Mouse (Mus musculus): ENCODE measurements at regions not wholly inside any gene's neighbourhood (a gene's known extent, or its start where the extent isn't known, plus 50 kb on each side); places are given as distances from the start of the nearest gene placed in this dataset.
"Not testable (repeated sequence)": the region's sequence is repeated elsewhere in the genome, so short reads cannot be mapped to it uniquely, and the experiment has no call there.

DNA sequence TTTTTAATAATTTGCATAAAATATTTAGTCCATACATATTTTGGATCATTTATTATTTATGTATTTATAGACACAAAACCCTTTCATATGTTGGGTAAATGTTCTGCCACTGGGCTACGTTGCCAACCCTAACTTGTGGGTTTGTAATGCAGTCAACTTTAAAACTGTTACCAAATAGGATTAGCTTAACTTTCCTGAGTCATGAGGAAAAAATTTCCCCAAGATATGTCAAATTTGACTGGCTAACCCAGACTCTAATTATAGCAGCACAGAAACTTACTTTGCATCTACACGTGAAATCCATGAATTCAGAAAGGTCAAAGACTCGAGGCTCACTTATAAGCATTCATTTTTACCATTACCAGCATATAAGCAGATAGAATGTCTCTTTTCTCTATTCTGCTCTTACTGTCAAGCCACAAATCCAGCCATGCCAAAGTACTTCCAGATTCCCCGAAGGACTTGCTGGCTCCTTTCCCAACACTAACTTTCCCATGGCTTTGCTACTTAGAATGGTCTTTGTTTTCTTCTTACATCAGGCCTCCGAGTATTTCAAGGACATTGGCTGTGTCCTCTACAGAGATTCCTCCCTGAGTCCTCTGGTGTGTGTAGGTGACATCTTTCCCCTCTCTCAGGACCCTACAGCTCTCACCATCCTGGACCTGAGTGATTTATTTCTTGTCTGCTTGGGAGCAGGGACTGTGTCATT is 328.2 kb upstream of the Ube2e3 start:
- WGBS = 79% methylated on average over 5 of the region's 5 CpGs
- Histone ChIP-seq H3K4me3 (ENCODE audit: control insufficient read depth, insufficient read depth, low read length) (no peak overlapping the region), H3K27me3 (ENCODE audit: control insufficient read depth, insufficient read depth, low read length) (no peaks in the 10 kb centered on the region), H3K4me1 (replicated peaks; ENCODE audit: control insufficient read depth, insufficient read depth, low read length) (no peaks in the 10 kb centered on the region), H3K36me3 (ENCODE audit: control insufficient read depth, insufficient read depth, low read length) (no peaks in the 10 kb centered on the region), H3K27ac (ENCODE audit: control insufficient read depth, insufficient read depth, low read length) (no peak overlapping the region)
- no peak for DNase-seq
- no peak for TF ChIP-seq POLR2A (IDR thresholded peaks at IDR 0.05; ENCODE audit: control insufficient read depth, extremely low read depth, insufficient read depth, low read length, poor library complexity)
- TF ChIP-seq CTCF (IDR thresholded peaks at IDR 0.05; ENCODE audit: borderline replicate concordance, control insufficient read depth, extremely low read depth, insufficient read depth, low read length, poor library complexity) = no peak

DNA sequence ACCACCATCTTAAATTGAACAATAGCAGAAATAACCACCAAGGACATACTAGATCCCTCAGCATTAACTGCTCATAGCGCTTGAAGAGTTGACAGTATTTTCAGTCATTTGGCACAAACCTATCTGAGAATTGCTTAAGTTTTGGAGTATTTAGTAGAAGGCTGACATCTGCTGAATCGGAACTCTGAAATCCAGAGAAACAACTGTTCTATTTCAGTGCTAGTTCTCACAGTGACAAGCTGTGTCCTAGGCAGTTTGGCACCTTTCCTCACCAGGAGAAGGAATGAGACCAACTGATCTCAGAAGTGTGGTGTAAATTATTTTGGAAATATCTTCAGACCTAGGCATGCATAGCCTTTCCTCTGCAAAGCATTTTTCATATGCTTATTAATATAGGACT is 330.4 kb upstream of the Ube2e3 start:
- Histone ChIP-seq H3K4me1 (replicated peaks; ENCODE audit: control insufficient read depth, insufficient read depth, low read length) (no peaks in the 10 kb centered on the region), H3K4me3 (ENCODE audit: control insufficient read depth, insufficient read depth, low read length) (no peak overlapping the region), H3K27me3 (ENCODE audit: control insufficient read depth, insufficient read depth, low read length) (no peaks in the 10 kb centered on the region), H3K36me3 (ENCODE audit: control insufficient read depth, insufficient read depth, low read length) (no peaks in the 10 kb centered on the region), H3K27ac (ENCODE audit: control insufficient read depth, insufficient read depth, low read length) (no peak overlapping the region)
- DNase-seq = no peak
- TF ChIP-seq CTCF (IDR thresholded peaks at IDR 0.05; ENCODE audit: borderline replicate concordance, control insufficient read depth, extremely low read depth, insufficient read depth, low read length, poor library complexity) (no peak), POLR2A (IDR thresholded peaks at IDR 0.05; ENCODE audit: control insufficient read depth, extremely low read depth, insufficient read depth, low read length, poor library complexity) (no peak)
- WGBS = 96% methylated on average over 2 of the region's 2 CpGs

DNA sequence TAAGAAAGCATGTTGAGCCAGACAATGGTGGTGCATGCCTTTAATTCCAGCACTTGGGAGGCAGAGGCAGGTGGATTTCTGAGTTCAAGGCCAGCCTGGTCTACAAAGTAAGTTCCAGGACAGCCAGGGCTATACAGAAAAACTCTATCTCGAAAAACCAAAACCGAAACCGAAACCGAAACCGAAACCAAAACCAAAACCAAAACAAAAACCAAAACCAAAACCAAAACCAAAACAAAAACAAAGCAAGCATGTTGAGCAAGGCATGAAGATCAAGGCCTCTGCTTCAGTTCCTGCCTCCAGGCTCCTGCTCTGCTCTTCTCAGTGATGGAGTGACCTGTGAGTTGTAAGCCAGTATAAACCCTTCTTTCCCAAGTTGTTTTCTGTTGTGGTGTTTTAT is 334.0 kb upstream of the Ube2e3 start:
- H3K4me3 ChIP-seq (ENCODE audit: control insufficient read depth, insufficient read depth, low read length); DNase-seq; H3K36me3 ChIP-seq (ENCODE audit: control insufficient read depth, insufficient read depth, low read length); H3K4me1 ChIP-seq (replicated peaks; ENCODE audit: control insufficient read depth, insufficient read depth, low read length); H3K27ac ChIP-seq (ENCODE audit: control insufficient read depth, insufficient read depth, low read length); H3K27me3 ChIP-seq (ENCODE audit: control insufficient read depth, insufficient read depth, low read length): not testable (repeated sequence)
- 94% methylated on average over 5 of the region's 5 CpGs for WGBS

DNA sequence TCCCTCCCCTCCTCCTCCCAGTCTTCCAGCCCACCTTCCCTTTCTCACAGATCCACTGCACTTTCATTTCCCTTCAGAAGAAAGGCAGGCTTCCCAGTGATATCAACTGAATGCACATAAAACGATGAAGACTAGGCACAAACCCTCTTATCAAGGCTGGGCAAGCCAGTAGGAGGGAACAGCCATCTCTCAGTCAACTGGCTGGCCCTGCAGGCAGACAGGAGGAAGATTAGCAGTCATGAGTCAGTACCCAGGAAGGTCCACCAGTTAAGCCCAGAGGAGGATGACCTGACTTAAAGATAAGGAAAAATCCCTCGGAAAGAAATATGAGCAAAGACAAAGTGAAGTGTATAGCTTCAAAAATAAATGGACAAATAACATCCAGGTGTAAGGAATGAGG is 337.4 kb upstream of the Ube2e3 start:
- 77% methylated on average over 2 of the region's 2 CpGs for WGBS
- Histone ChIP-seq H3K4me3 (ENCODE audit: control insufficient read depth, insufficient read depth, low read length) (no peak overlapping the region), H3K27me3 (ENCODE audit: control insufficient read depth, insufficient read depth, low read length) (no peaks in the 10 kb centered on the region), H3K36me3 (ENCODE audit: control insufficient read depth, insufficient read depth, low read length) (no peaks in the 10 kb centered on the region), H3K4me1 (replicated peaks; ENCODE audit: control insufficient read depth, insufficient read depth, low read length) (no peaks in the 10 kb centered on the region), H3K27ac (ENCODE audit: control insufficient read depth, insufficient read depth, low read length) (no peak overlapping the region)
- TF ChIP-seq CTCF (IDR thresholded peaks at IDR 0.05; ENCODE audit: borderline replicate concordance, control insufficient read depth, extremely low read depth, insufficient read depth, low read length, poor library complexity) = no peak
- TF ChIP-seq POLR2A (IDR thresholded peaks at IDR 0.05; ENCODE audit: control insufficient read depth, extremely low read depth, insufficient read depth, low read length, poor library complexity) = no peak
- DNase-seq = no peak

DNA sequence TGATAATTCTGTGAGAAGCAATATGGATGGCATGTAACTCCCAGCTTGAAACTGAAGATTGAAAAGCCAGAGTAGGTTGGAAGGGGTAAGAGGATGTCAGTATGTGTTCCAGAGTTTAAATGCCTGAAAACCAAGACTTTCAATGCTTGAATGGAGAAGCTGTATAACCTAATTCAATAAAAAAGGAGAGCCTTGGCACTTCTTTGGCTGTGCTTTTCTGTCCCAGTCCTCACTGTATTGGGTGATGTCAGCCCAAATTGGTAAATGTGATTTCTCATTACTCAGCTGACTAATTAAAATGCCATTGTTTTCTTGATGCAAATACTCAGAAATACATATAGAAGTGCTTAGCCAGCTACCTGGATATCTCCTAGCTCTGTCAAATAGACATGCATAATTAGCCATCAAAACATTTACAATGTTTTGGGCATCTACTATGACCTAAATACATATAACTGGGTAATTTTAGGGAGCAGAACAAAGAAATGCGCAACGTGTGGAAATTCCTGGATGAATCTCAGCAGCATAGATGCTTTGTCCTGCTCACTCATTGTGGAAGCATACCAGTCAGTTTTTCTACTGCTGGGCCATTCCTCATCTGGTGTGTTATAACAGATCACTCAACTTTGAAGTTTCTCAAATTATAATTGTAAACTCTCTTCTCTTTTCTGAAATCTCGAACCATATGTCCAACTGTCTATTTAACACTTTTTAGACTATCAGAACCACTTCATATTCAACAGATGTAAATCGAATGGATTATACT is 347.5 kb upstream of the Ube2e3 start:
- Histone ChIP-seq H3K4me3 (ENCODE audit: control insufficient read depth, insufficient read depth, low read length) (no peak overlapping the region), H3K27ac (ENCODE audit: control insufficient read depth, insufficient read depth, low read length) (no peak overlapping the region), H3K4me1 (replicated peaks; ENCODE audit: control insufficient read depth, insufficient read depth, low read length) (no peaks in the 10 kb centered on the region), H3K36me3 (ENCODE audit: control insufficient read depth, insufficient read depth, low read length) (no peaks in the 10 kb centered on the region), H3K27me3 (ENCODE audit: control insufficient read depth, insufficient read depth, low read length) (no peaks in the 10 kb centered on the region)
- TF ChIP-seq CTCF (IDR thresholded peaks at IDR 0.05; ENCODE audit: borderline replicate concordance, control insufficient read depth, extremely low read depth, insufficient read depth, low read length, poor library complexity) (no peak), POLR2A (IDR thresholded peaks at IDR 0.05; ENCODE audit: control insufficient read depth, extremely low read depth, insufficient read depth, low read length, poor library complexity) (no peak)
- no peak for DNase-seq
- WGBS = 92% methylated on average over 4 of the region's 4 CpGs

DNA sequence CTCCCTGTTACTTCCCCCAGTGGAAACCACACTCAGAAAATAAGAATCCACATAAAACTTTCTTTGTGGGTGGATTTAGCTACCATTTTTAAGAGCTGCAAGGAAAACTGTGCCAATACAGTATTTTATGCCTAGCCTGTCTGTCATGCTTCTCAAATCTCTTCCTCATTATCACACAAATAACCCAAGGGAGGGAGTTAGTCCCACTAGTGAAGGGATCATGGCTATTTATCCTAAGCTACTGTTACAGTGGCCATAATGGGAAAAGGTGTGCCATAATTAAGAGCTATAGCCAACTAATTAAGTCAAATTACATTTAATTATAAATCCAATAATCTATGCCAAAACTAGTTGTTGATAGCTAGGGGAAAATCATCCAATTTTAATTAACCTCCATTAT is 374.8 kb upstream of the Ube2e3 start:
- H3K4me3 ChIP-seq (ENCODE audit: control insufficient read depth, insufficient read depth, low read length) = no peak overlapping the region
- no peaks in the 10 kb centered on the region for H3K4me1 ChIP-seq (replicated peaks; ENCODE audit: control insufficient read depth, insufficient read depth, low read length)
- no peaks in the 10 kb centered on the region for H3K36me3 ChIP-seq (ENCODE audit: control insufficient read depth, insufficient read depth, low read length)
- H3K27ac ChIP-seq (ENCODE audit: control insufficient read depth, insufficient read depth, low read length) = no peak overlapping the region
- no peak for DNase-seq
- no peak for TF ChIP-seq CTCF (IDR thresholded peaks at IDR 0.05; ENCODE audit: borderline replicate concordance, control insufficient read depth, extremely low read depth, insufficient read depth, low read length, poor library complexity)
- H3K27me3 ChIP-seq (ENCODE audit: control insufficient read depth, insufficient read depth, low read length) = no peaks in the 10 kb centered on the region

DNA sequence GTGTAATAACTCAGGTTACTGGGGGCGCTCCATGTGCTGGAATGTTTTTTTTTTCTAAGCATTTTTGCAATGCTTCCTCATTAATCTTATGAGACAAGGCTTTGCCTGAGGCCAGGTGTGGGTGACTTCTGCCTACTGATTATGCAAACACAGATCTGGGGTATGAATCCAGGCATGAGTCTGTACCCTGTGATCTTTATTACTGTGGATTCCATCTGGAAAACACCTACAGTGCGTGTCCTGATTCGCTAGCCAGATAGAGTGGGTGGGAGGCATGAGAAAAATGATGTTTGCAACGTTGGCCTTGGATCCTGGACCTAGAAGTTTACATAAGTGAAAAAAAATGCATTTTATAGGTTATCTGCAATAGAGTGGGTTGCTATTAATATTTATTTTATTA is 387.9 kb upstream of the Ube2e3 start:
- no peaks in the 10 kb centered on the region for H3K36me3 ChIP-seq (ENCODE audit: control insufficient read depth, insufficient read depth, low read length)
- 87% methylated on average over 4 of the region's 4 CpGs for WGBS
- no peaks in the 10 kb centered on the region for H3K4me1 ChIP-seq (replicated peaks; ENCODE audit: control insufficient read depth, insufficient read depth, low read length)
- TF ChIP-seq POLR2A (IDR thresholded peaks at IDR 0.05; ENCODE audit: control insufficient read depth, extremely low read depth, insufficient read depth, low read length, poor library complexity) = no peak
- no peak for TF ChIP-seq CTCF (IDR thresholded peaks at IDR 0.05; ENCODE audit: borderline replicate concordance, control insufficient read depth, extremely low read depth, insufficient read depth, low read length, poor library complexity)
- no peak for DNase-seq
- no peaks in the 10 kb centered on the region for H3K27me3 ChIP-seq (ENCODE audit: control insufficient read depth, insufficient read depth, low read length)
- H3K4me3 ChIP-seq (ENCODE audit: control insufficient read depth, insufficient read depth, low read length) = no peak overlapping the region
- H3K27ac ChIP-seq (ENCODE audit: control insufficient read depth, insufficient read depth, low read length) = no peak overlapping the region

Data from thymus, adult 2 months (tissue).